Mouse (Mus musculus) bone marrow, adult 2 months (tissue): ENCODE measurements around the gene Gm10842.

Experiments used
- CTCF ChIP-seq: fragments of 200-500 bp; IDR thresholded peaks from 2 replicates; pipeline ENCODE4 v1.5.1; 2011; ENCODE audit warnings: low read length, control low read depth; ENCODE audit not compliant: control insufficient read depth, insufficient read depth
- POLR2A ChIP-seq: fragments of 200-500 bp; IDR thresholded peaks from 2 replicates; pipeline ENCODE4 v1.6.1; 2011; ENCODE audit warnings: low read depth, mild to moderate bottlenecking, control low read depth, low read length, borderline replicate concordance; ENCODE audit not compliant: control insufficient read depth

DNA sequence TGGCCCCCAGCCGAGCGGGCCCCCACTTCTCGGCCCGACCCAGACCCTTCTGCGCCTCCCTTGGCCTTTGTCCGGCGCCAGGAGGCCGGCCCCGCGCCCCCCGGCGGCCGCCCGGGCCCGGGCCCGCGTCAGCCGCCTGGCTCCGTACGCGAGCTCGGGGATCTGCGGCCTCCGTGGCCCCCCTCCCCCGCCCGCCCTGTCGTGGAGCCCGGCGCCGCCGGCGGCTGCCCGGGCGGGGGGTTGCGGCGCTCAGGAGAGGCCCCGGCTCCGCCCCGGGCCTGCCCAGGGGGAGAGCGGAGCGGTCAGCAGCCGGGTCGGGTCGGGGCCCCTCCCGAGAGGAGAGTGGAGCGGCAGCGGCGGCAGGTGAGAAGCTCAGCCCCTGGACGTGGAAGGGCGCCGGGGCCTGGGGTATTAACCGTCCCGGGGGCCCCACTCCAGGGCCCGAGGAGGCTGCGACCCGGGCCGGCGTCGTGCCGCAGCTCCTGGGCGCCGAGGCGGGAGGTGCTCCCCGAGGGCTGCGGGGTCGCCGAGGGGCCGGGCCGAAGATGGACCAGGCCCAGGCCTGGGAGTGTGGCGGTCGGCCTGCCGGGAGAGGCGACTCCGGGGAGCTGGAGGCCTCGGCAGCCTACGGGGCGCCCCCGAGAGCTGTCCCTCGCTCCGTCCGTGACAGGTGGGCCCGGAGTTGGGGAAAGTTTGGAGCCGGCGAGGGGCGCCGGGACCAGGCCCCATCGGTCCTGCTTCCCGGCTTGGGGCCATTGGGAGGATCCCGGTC, 35.2 kb downstream of the Gm10842 start:
- no peak for TF ChIP-seq CTCF
- no peak for TF ChIP-seq POLR2A
